ENCODE assay signal across 8 mouse cellular contexts in genomic region chr1:106172301-106172930, GRCm38 (mm10). TPM values are rescaled to one million over a fixed set of nuclear protein-coding genes. Genes with fewer than 3 reads are reported as not detected.
DNase-seq lines count a peak whose midpoint lies in the region; ATAC-seq and TF ChIP-seq lines count a peak whose summit lies in the region.

No protein-coding gene starts in this region.

- H3K4me3 ChIP-seq in MEL (ENCODE audit: control insufficient read depth in 1 of 2, insufficient read depth in 1 of 2, low read depth in 2 of 2, low read length in 2 of 2): peak overlapping the region; percentile 82 to 93
- peak overlapping the region; percentile 97 for H3K4me3 ChIP-seq in forebrain, embryonic 12.5 days (replicated peaks)

- TF ChIP-seq POLR2A in MEL (IDR thresholded peaks at IDR 0.05; ENCODE audit: control insufficient read depth in 1 of 2, insufficient read depth in 1 of 2, low read depth in 1 of 2, low read length in 2 of 2, poor library complexity in 1 of 2): no peak
- 0 out of 2 replicates have a peak, but pooled peaks have one; percentile 1 for TF ChIP-seq POLR2A in brain, embryonic 14.5 days (IDR thresholded peaks at IDR 0.05; ENCODE audit: borderline replicate concordance, extremely low read depth, insufficient read depth, insufficient read length, poor library complexity, severe bottlenecking)

- H3K27ac ChIP-seq in MEL (ENCODE audit: control insufficient read depth, low read depth, low read length): no peak overlapping the region
- peak overlapping the region; percentile 95 for H3K27ac ChIP-seq in forebrain, embryonic 12.5 days

- peaks cover 28% of the 10 kb centered on the region for H3K79me2 ChIP-seq in MEL (ENCODE audit: control insufficient read depth, insufficient read depth, low read length, poor library complexity)

- peak overlapping the region; percentile 83 for H3K4me2 ChIP-seq in forebrain, embryonic 12.5 days

- TF ChIP-seq RAD21 in MEL (IDR thresholded peaks at IDR 0.05; ENCODE audit: low read depth, low read length): no peak

- no peak for TF ChIP-seq CTCF in MEL (IDR thresholded peaks at IDR 0.05 in 2 of 3, conservative IDR thresholded peaks at IDR 0.05 in 1 of 3; ENCODE audit: control insufficient read depth in 1 of 3, insufficient read depth in 1 of 3, low read depth in 2 of 3, low read length in 3 of 3, poor library complexity in 1 of 3, severe bottlenecking in 1 of 3)
- no peak for TF ChIP-seq CTCF in brain, embryonic 14.5 days (IDR thresholded peaks at IDR 0.05; ENCODE audit: borderline replicate concordance, extremely low read depth, insufficient read depth, insufficient read length)

- H3K4me1 ChIP-seq in MEL (ENCODE audit: control insufficient read depth in 1 of 2, insufficient read depth in 2 of 2, low read length in 2 of 2): peaks cover 15 to 31% of the 10 kb centered on the region in 2 experiments
- peaks cover 34% of the 10 kb centered on the region for H3K4me1 ChIP-seq in forebrain, embryonic 12.5 days

- H3K9ac ChIP-seq in MEL (ENCODE audit: control insufficient read depth, low read depth, low read length, poor library complexity, severe bottlenecking): peak overlapping the region; percentile 74
- H3K9ac ChIP-seq in forebrain, embryonic 12.5 days: peak overlapping the region; percentile 95

- no peaks in the 10 kb centered on the region for H3K27me3 ChIP-seq in MEL (ENCODE audit: control insufficient read depth in 1 of 2, insufficient read depth in 2 of 2, low read length in 2 of 2)
- H3K27me3 ChIP-seq in forebrain, embryonic 12.5 days: no peaks in the 10 kb centered on the region

- WGBS in forebrain, embryonic 12.5 days: under 1% methylated on average over 73 of the region's 77 CpGs

- ATAC-seq in forebrain, embryonic 12.5 days (ENCODE audit: low FRiP score): peak; percentile 11
- peak; percentile 13 for ATAC-seq in megakaryocyte, adult 5-6 weeks (ENCODE audit: poor library complexity, severe bottlenecking)

- peaks cover 0 to 31% of the 10 kb centered on the region in 2 experiments; a peak in 2 of 4 replicates for H3K36me3 ChIP-seq in MEL (ENCODE audit: control insufficient read depth in 1 of 2, insufficient read depth in 2 of 2, low read length in 2 of 2)
- H3K36me3 ChIP-seq in forebrain, embryonic 12.5 days (replicated peaks): no peaks in the 10 kb centered on the region

- no peak for TF ChIP-seq EP300 in MEL (IDR thresholded peaks at IDR 0.05; ENCODE audit: low read depth in 1 of 2, low read length in 2 of 2)

- H3K9me3 ChIP-seq in MEL (replicated peaks; ENCODE audit: insufficient read depth, low read length): no peaks in the 10 kb centered on the region
- H3K9me3 ChIP-seq in forebrain, embryonic 12.5 days: no peaks in the 10 kb centered on the region

- peak; percentile 78 for DNase-seq in MEL (ENCODE audit: low read depth, low spot score)
- DNase-seq in brain, embryonic 14.5 days (ENCODE audit: low read depth): peak; percentile 69
- DNase-seq in heart, postnatal 4 days: peak; percentile 59
- DNase-seq in layer of hippocampus, postnatal 25 days (ENCODE audit: extremely low spot score in 1 of 2, low spot score in 1 of 2): peak; percentile 29 to 43
- DNase-seq in right cerebral cortex, postnatal 10 days (ENCODE audit: low spot score in 2 of 2): peak; percentile 43 to 58
- peak; percentile 74 for DNase-seq in yolk sac, embryonic 10.5 days (ENCODE audit: low spot score)

TF ChIP-seq in MEL, 35 proteins besides CTCF, POLR2A, EP300 and RAD21:
- 0 out of 2 replicates have a peak, but pooled peaks have one; percentile 15 for TF ChIP-seq NRF1 (IDR thresholded peaks at IDR 0.05; ENCODE audit: insufficient read depth, low read depth, low read length, poor library complexity, severe bottlenecking)
- no peak for TF ChIP-seq USF2 (IDR thresholded peaks at IDR 0.05; ENCODE audit: borderline replicate concordance in 1 of 2, insufficient read depth in 1 of 2, low read depth in 1 of 2, low read length in 2 of 2)
- peak; percentile 26 for TF ChIP-seq SIN3A (IDR thresholded peaks at IDR 0.05; ENCODE audit: low read length)
- TF ChIP-seq MAX (IDR thresholded peaks at IDR 0.05; ENCODE audit: low read length): 0 out of 2 replicates have a peak, but pooled peaks have one; percentile 20
- no peak for TF ChIP-seq GABPA (IDR thresholded peaks at IDR 0.05; ENCODE audit: low read depth, low read length)
- TF ChIP-seq MXI1 (IDR thresholded peaks at IDR 0.05; ENCODE audit: low read depth, low read length): peak; percentile 12
- peak; percentile 12; the same call in 1 of the 2 replicates for TF ChIP-seq HCFC1 (IDR thresholded peaks at IDR 0.05; ENCODE audit: low read depth, low read length)
TF ChIP-seq in MEL: peak in this region for 5.

RNA-seq across cellular contexts. Expression of gene Phlpp1, which starts 0.9 kb away (rescaled TPM):
- 5.0 and 5.8 TPM in 2 replicates for total RNA-seq in MEL (2012; rRNA removed)
- 1 to 10 TPM in 1 of 2 experiments, not detected in 1; 9.4 TPM for polyA plus RNA-seq in MEL (2012; ENCODE audit: insufficient read depth in 1 of 2, insufficient read length in 2 of 2, low read depth in 1 of 2, low replicate concordance in 2 of 2, missing spikeins in 1 of 2)
- 22.1 and 27.0 TPM in 2 replicates for polyA plus RNA-seq in brain, embryonic 14.5 days (2012; rRNA removed)
- 9.4 and 10.3 TPM in 2 replicates for polyA plus RNA-seq in forebrain, embryonic 12.5 days (2016; fragmentation: Nextera tagmentation; extraction: Ambion mirVana)
- total RNA-seq in heart, postnatal 4 days (2021): 10 to 100 TPM; 21.7 to 21.9 TPM
- total RNA-seq in layer of hippocampus, postnatal 25 days (2021): 10 to 100 TPM; 78.6 to 80.8 TPM
- 1.8 and 2.6 TPM in 2 replicates for total RNA-seq in megakaryocyte, adult 5-6 weeks (2015)
- total RNA-seq in megakaryocyte, adult 5-6 weeks (2017): 2.7 and 3.8 TPM in 2 replicates
